Mouse (Mus musculus) spleen, adult 12 weeks (tissue): ENCODE measurements around the gene Zfp106.

Experiments
- DNase-seq: peaks from one replicate; pipeline ENCODE4 v3.0.0; 2022; ENCODE audit warnings: low spot score

The Zfp106 gene

GRCm38 (mm10) chr2:120476277-120477087 lies 87.2 kb downstream of the Zfp106 start:
- DNase-seq = no peak

GRCm38 (mm10) chr2:120470856-120471255 lies 92.8 kb downstream of the Zfp106 start:
- DNase-seq = no peak

DNA sequence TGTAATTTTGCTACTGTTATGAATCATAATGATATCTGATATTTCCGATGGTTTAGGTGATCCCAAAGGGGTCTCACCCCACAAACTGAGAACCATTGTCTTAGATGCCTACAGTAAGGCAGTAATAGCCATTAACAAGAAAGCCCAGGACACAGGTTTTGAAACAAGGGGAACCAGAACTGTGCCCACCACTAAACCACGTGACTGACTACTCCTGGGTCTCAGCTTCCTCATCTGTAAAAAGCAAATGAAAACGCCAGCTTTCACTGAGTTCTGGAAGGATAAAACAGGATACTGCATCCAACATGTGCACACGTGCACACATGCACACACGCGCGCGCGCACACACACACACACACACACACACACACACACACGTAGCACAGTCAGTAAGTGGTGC lies 93.9 kb downstream of the Zfp106 start:
- no peak for DNase-seq

GRCm38 (mm10) chr2:120469220-120469619 lies 94.4 kb downstream of the Zfp106 start:
- no peak for DNase-seq

DNA sequence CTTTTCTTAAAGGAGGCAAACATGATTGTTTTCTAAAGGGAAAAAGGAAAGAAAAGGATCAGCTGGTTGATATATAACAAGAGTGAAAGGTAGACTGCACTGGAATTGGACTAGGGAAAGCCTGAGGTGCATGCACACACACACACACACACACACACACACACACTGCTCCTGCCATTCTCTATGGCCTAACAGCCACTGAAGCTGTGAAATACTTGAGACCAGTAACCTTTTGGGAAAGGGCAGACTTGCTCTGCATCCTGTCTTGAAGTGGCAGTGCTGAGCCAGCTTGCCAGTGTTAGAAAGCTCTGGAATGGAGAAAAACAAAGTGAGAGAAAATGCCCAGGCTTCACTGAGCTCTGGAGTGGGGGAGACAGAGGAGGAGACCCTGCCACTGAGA lies 95.6 kb downstream of the Zfp106 start:
- no peak for DNase-seq

DNA sequence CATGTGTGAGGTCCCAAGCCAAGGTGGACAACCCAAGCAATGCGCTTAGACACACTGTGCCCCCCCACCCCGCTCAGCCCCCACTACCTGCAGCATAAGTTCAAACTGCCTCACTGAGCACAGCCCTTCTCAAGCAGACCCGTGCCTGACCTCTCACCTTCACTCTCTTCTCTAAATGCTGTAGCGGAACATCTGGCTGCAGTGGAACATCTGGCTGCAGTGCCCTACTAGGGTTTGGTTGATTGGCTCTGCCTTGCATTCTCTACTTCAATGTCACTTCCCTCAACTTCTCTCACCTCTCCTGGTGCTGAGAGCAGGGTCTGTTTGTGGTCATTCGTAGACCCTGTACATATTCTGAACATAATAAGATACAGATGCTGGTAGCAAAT lies 98.3 kb downstream of the Zfp106 start:
- DNase-seq = no peak

DNA sequence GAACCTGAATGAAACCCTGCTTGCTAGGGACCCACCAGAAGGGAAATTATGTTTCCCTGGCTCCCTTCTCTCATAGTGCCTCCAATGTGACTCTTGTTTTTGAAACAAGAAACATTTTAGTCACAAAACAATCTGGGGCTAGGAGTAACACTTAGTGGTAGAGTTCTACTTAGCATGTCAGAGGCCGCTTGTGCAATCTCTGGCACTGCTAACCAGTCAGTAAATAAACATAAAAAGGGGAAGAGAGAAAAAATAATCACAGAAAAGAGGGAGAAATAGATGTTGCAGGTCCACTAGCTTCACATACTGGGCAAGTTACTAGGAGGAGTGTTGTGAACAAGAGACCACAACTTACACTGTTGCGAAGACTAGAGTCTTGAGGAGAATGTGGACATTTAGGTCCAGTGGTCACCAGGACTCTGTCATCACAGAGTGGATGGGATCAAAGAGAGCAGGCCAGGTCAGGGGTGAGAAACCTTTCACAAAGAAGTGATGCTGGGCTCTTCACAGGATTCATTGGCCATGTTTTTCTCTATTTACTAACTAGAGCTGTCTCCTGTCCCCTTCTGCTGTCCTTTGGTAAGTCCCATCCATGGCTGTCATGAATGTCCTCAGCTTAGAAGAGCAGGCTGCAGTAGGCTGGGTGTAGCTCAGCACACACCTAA lies 98.8 kb downstream of the Zfp106 start:
- DNase-seq = no peak

DNA sequence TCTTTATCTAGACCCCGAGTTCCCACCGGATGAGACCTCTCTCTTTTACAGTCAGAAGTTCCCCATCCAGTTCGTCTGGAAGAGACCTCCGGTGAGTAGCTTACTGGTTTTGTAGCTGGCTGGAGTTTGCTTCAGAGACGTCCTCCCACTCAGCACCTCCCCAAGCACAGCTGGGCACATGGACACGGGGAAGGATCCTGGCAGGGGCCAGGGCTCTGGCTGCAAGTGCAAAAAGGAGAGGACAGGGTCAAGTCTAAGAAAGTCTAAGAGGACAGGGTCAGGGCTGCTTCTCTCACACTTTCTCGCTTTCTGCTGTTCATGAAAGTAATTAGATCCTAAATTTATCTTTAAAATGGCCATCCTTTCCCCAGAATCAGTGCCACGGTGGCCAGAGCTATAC lies 99.6 kb downstream of the Zfp106 start:
- no peak for DNase-seq

GRCm38 (mm10) chr2:120463328-120463727 lies 100.3 kb downstream of the Zfp106 start:
- no peak for DNase-seq

DNA sequence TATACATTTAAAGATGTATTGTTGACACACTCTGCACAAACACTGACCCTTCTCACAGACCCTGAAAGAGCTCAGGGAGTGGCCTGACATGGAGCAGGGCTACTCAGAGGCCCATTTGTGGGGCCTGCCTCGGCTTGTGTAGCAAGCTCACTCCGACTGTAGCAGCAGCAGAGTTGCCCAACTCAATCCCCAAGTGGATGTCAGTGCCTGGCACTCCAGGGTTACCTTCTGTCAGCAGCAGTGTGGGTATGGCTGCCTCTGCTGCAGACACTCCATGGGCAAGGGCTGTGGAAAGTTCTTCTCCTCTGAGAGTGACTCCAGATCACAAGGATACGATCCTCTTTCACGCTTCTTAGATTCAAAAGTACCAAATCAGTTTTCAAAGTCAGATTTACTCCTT lies 103.4 kb downstream of the Zfp106 start:
- no peak for DNase-seq
